ENCODE assay signal across 18 mouse cellular contexts in genomic region chr6:135745606-135746005, GRCm38 (mm10).
"Had no signal": no experiment of that assay in that cellular context is flagged by ENCODE, and none has a peak within 500 bp of the region (broad histone marks: within the 10 kb centered on the region; RNA-seq: fewer than 3 reads in every experiment).

No protein-coding gene starts in this region.

- H3K4me2 ChIP-seq: limb, embryonic 13.5 days; liver, embryonic 12.5 days; liver, embryonic 15.5 days; midbrain, embryonic 11.5 days had no signal

- H3K9ac ChIP-seq: limb, embryonic 13.5 days; liver, embryonic 12.5 days; liver, embryonic 15.5 days had no signal

- H3K27me3 ChIP-seq: limb, embryonic 13.5 days; liver, embryonic 12.5 days; liver, embryonic 15.5 days had no signal

- ATAC-seq: hindbrain, postnatal 0 days; inflammation-experienced regulatory T-cells, adult 6 months; intestine, embryonic 16.5 days; liver, embryonic 12.5 days had no signal

- DNase-seq: liver; lung, adult 18-20 months; lung, postnatal 14 days; lung, postnatal 4 days; midbrain, embryonic 14.5 days; right cerebral cortex, adult 18-20 months; right cerebral cortex, postnatal 14 days; right cerebral cortex, postnatal 4 days; thymus, postnatal 25 days had no signal

- H3K4me1 ChIP-seq: limb, embryonic 10.5 days; limb, embryonic 13.5 days; liver, embryonic 12.5 days; liver, embryonic 15.5 days had no signal

- H3K36me3 ChIP-seq: limb, embryonic 10.5 days; limb, embryonic 13.5 days; liver, embryonic 12.5 days; liver, embryonic 15.5 days had no signal

- H3K4me3 ChIP-seq: limb, embryonic 10.5 days; limb, embryonic 13.5 days; liver, embryonic 12.5 days; liver, embryonic 15.5 days had no signal

- H3K27ac ChIP-seq: hindbrain, postnatal 0 days; limb, embryonic 10.5 days; limb, embryonic 13.5 days; liver, embryonic 12.5 days; liver, embryonic 15.5 days; stomach, postnatal 0 days had no signal

- H3K9me3 ChIP-seq: limb, embryonic 10.5 days; limb, embryonic 13.5 days; liver, embryonic 12.5 days; liver, embryonic 15.5 days had no signal
